Mouse (Mus musculus) right cerebral cortex, postnatal 14 days (tissue): ENCODE data around the gene Angptl2.

Source experiments
- DNase-seq: peaks from one replicate; pipeline ENCODE4 v3.0.0; 2022

The Angptl2 gene

DNA sequence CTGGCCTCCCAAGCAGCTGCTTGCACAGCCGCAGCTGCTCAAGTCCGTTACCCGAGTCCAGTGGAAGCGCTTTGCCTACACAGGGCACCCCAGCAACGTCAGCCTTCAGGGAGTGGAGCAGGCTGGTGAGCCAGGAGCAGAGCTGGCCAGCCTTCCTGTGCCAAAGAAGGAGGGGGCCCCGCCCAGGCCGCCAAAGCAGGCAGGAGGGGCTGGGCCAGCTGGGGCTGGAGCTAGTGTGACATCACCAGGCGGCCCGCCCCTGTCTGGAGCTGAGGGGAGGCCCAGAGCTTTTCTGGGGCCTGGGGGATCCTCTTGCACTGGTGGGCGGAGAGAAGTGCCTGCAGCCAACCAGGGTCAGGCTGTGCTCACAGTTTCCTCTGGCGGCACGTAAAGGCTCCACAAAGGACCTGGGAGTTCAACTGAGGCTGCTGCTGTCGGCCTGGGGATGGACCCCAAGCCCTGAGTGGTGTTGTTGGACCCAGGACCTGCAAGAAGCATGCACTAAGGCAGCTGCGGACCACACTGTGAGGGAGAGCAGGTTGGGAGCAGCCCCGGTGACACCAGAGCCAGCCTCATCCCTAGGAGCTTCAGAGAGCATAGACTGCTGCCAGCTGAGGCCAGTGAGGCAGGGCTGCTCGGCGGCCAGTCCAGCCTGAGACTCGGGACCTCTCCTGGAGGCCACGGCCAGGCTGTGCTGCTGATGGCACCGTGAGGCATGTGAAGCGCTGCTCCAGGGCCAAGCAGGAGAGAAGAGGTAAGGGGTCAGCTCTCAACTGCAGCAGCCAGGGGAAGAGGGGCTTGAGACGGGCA is at the start of gene Angptl2:
TSS of gene Angptl2 (plus strand) at position 370 of the 810 bp plus-strand sequence.
- peak; percentile 74 for DNase-seq

DNA sequence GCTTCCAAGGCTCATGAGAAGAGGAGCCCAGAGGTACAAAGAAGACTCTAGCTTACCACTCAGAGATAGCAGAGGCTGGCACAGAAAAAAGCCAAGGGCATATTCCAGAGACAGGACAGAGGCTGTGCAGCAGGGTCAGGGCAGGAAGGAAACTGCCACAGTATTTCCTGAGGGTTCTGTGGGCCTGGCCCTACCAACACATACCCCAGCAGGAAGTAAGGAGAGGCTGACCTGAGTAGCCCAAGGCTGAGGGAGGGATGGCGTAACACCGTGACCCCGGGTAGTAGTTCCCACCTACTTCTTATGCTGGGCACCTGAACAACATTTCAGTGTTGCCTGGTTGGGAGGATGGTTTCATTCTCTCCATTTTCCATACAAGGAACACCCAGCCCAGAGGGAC is 48.8 kb upstream of the Angptl2 start:
- no peak for DNase-seq

DNA sequence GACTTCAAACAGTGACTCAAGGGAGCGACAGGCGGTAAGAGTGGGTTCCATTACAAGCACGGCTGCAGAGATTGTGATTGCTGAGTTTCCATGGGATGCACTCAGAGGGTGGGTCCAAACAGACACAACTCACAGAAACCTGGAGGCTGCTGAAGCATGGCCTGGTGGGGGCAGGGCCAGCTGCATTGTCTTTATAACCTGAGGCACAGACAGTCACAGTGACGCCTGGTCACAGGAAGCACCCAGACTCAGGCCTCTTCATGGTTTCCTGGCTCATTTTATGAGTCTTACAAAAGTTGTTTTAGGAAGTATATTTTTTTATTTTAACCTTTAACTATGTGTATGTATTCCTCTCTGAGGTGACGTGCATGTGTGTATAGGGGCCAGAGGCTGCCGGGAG is 46.4 kb upstream of the Angptl2 start:
- DNase-seq: no peak

GRCm38 (mm10) chr2:33170777-33171565 is 44.9 kb upstream of the Angptl2 start:
- no peak for DNase-seq

DNA sequence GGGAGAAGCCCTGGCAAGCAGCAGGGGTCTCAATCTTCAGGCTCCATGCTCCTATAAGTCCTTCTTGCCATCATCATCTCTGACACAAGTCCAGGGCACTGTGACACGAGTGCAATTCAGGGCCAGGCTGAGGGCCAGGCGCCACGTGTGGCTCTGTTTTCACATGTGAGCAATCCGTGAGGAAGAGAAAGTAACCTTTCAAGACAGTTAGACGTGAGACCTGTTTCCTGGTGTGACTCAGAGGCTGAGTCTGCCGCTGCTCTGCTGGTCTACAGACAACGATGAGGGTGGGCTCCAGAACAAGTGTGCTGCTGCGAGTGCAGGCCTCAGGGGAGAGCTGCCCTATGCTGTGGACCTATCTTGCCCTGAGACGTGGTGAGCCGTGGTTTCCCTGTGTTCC is 42.7 kb upstream of the Angptl2 start:
- no peak for DNase-seq

GRCm38 (mm10) chr2:33173686-33174085 is 42.2 kb upstream of the Angptl2 start:
- DNase-seq: no peak

- DNase-seq: no peak
Observed at GRCm38 (mm10) chr2:33176516-33176915, 39.4 kb upstream of the Angptl2 start.

DNA sequence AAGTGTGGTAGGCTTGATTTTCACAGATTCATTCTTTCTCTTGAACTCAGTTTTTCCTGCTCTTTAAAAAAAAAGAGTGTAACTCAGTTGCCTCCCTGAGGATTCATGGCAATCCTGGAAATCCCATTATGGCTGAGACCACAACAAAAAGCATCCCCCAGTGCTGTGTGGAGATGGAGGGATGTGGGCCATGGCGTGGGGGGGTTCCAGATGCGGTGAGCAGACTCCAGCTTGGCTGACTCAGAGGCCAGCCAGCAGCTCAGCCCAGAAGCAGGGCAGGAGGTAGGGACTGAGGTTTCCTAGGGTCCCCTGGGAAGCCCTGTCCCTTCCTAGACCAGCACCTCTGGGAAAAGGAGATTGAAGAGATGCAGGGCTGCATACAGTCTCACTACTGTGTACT is 38.9 kb upstream of the Angptl2 start:
- DNase-seq: no peak

DNA sequence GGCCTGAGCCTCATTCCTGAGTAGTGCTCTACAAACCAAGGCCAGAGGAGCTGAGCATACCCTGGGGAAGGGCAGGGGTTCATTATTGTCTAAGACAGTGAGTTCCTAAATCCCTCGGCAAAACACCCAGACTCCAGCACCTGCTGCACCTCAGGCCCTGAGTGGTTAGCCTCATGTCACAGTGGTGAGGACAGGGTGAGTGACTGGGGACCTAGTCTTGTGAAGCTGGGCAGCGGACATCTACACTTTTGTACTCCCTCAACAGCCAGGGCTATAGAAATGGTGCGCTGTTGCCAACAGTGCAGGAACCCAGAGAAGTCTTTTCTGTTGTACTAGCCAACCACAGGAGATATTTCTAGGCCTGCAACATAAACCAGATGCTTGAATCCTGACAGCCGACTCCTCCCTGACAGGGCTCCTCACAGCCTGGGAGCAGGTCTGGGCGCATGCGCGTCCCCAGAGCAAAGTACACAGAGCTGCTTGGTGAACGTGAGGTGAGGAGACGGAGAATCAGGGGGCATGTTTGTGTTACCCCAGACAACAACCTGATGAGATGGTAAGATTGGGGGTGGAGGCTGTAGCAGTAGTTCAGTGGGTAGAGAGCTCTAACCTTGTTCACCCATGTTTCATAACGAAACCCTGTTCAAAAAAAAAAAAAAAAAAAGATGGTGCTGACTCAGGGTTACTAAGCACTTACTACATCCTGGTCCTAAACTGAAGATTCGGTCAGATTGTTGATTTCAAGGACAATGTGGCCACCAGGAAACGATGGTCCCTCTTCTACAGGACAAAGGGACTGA is 38.2 kb upstream of the Angptl2 start:
- no peak for DNase-seq

- DNase-seq: no peak
Observed at GRCm38 (mm10) chr2:33178243-33178932, 37.5 kb upstream of the Angptl2 start.

GRCm38 (mm10) chr2:33179171-33179929 is 36.5 kb upstream of the Angptl2 start:
- no peak for DNase-seq

DNA sequence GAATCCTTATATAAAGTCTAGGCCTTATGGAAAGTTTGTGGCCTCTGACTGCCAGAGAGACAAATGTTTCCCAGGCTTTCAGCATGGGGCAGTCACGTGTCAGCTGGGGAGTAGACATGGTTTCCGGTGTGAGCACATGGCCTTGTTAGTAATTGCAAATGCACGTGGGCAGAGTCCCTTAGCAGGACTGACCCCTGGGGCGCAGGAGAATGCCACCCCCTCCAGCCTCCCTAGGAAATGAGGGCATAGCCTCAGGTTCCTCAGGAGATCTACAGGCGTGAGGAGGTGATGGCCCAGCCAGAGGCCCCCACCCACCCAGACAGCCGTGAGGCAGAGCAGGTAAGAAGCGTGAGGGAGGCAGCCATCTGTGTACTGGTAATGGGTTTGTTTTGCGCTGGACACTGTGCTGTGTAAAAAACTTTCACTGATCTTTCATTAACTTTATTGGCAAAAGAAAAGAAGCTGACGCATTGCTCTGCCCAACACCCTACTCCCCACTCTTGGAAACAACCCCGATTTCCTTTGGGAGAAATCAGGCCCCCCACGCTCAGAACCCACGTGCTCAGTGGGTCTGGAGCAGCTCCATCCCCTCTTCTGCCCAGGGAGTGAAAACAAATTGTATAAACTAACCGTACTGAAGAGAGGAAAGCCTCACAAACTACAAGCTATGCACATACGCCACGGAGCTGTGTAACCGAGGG is 35.8 kb upstream of the Angptl2 start:
- no peak for DNase-seq

GRCm38 (mm10) chr2:33183321-33183720 is 32.5 kb upstream of the Angptl2 start:
- no peak for DNase-seq

GRCm38 (mm10) chr2:33184641-33185040 is 31.2 kb upstream of the Angptl2 start:
- DNase-seq: no peak

GRCm38 (mm10) chr2:33185258-33185657 is 30.6 kb upstream of the Angptl2 start:
- no peak for DNase-seq

GRCm38 (mm10) chr2:33186505-33186904 is 29.4 kb upstream of the Angptl2 start:
- DNase-seq: no peak

DNA sequence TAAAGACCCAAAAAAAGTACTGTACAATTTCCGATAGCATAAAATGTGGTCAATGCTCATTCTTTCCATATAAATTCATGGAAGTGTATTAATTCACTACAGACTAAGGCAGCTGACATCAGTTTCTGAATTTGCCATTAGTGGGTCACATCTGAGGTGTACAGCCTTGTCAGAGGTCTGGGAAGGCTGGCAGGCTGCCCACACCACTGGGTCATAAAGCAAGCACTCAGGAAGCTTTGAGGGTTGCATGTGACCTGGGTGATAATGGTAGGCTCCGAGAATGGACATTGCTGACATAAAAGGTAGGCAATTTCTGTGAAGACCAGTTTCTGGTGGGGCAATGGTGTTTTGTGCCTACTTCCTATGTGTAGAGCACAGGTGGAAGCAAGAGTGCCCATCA is 28.0 kb upstream of the Angptl2 start:
- DNase-seq: no peak

- DNase-seq: no peak
Observed at GRCm38 (mm10) chr2:33188925-33189670, 26.8 kb upstream of the Angptl2 start.

- no peak for DNase-seq
Observed at GRCm38 (mm10) chr2:33189976-33190375, 25.9 kb upstream of the Angptl2 start.

DNA sequence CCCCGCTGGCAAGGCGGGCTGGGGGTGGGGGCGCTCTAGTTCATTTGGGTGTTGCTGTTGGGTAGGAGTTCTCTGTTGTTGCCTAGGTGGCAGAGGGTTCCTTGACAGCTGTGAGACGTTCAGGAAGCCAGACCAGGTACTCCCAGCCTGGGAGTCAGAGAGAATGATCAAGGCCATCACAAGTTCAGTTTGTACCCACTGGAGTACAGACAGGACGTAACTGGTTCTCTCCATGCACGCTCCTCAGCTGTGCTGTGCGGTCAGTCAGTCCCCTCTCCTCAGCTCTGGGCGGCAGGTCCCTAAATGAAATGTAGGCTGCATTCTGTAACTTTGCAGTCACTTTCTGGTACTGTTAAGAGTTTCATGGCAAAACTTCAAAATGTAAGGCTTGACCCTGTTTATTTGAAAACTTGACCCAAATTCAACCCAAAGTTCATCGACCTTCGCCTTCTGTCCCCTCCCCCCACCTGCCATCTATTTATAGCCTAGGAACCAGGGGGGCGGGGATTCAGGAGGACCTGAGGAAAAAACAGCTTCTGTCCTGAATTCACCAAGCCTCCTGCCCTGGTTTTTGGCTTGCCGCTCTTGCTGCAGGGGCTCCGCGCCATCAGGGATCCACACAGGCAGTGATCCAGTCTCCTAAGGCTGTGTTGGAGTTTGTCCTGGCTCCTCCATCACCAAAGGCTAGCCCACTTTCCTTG is 15.4 kb upstream of the Angptl2 start:
- DNase-seq: no peak
